Mouse (Mus musculus): ENCODE results near the gene Meis1. TPM values are rescaled to one million over a fixed set of nuclear protein-coding genes. Genes with fewer than 3 reads are reported as not detected.

The Meis1 gene
- polyA plus RNA-seq, 1 experiment from 2014 or later, result 84.7 TPM

- Histone ChIP-seq H3K27ac (ENCODE audit: low read length) (no peak overlapping the region), H3K27me3 (replicated peaks; ENCODE audit: control insufficient read depth, insufficient read depth, low read length) (no peaks in the 10 kb centered on the region), H3K9ac (ENCODE audit: low read depth, low read length) (no peak overlapping the region), H3K36me3 (ENCODE audit: control insufficient read depth, insufficient read depth, low read length) (no peaks in the 10 kb centered on the region), H3K9me3 (ENCODE audit: control insufficient read depth, low read length) (no peaks in the 10 kb centered on the region), H3K4me3 (ENCODE audit: low read length) (no peak overlapping the region), H3K4me1 (ENCODE audit: control insufficient read depth, insufficient read depth, low read length) (peaks cover 19% of the 10 kb centered on the region), H3K4me2 (ENCODE audit: low read depth, low read length) (no peak overlapping the region)
- 9% methylated on average over 1 of the region's 1 CpGs for WGBS
- ATAC-seq, result peak; percentile 56; the same call in 1 of the 2 replicates
Measured at GRCm38 (mm10) chr11:18927351-18927750, 91.4 kb downstream of the Meis1 start.

- no peak overlapping the region for H3K27ac ChIP-seq (ENCODE audit: low read length)
- peaks cover 19% of the 10 kb centered on the region for H3K4me1 ChIP-seq (ENCODE audit: control insufficient read depth, insufficient read depth, low read length)
- no peaks in the 10 kb centered on the region for H3K27me3 ChIP-seq (replicated peaks; ENCODE audit: control insufficient read depth, insufficient read depth, low read length)
- H3K36me3 ChIP-seq (ENCODE audit: control insufficient read depth, insufficient read depth, low read length), result no peaks in the 10 kb centered on the region
- H3K9ac ChIP-seq (ENCODE audit: low read depth, low read length), result no peak overlapping the region
- no peaks in the 10 kb centered on the region for H3K9me3 ChIP-seq (ENCODE audit: control insufficient read depth, low read length)
- no peak overlapping the region for H3K4me2 ChIP-seq (ENCODE audit: low read depth, low read length)
- no peak for ATAC-seq
- 49% methylated on average over 2 of the region's 2 CpGs for WGBS
- no peak overlapping the region for H3K4me3 ChIP-seq (ENCODE audit: low read length)
Measured at GRCm38 (mm10) chr11:18926798-18927197, 92.0 kb downstream of the Meis1 start.

GRCm38 (mm10) chr11:18924583-18925334 lies 94.0 kb downstream of the Meis1 start:
- no peaks in the 10 kb centered on the region for H3K36me3 ChIP-seq (ENCODE audit: control insufficient read depth, insufficient read depth, low read length)
- WGBS, result 75% methylated on average over 2 of the region's 2 CpGs
- no peak overlapping the region for H3K4me2 ChIP-seq (ENCODE audit: low read depth, low read length)
- peaks cover 13% of the 10 kb centered on the region for H3K4me1 ChIP-seq (ENCODE audit: control insufficient read depth, insufficient read depth, low read length)
- H3K9ac ChIP-seq (ENCODE audit: low read depth, low read length), result no peak overlapping the region
- H3K27me3 ChIP-seq (replicated peaks; ENCODE audit: control insufficient read depth, insufficient read depth, low read length), result no peaks in the 10 kb centered on the region
- no peak overlapping the region for H3K4me3 ChIP-seq (ENCODE audit: low read length)
- H3K9me3 ChIP-seq (ENCODE audit: control insufficient read depth, low read length), result no peaks in the 10 kb centered on the region
- no peak overlapping the region for H3K27ac ChIP-seq (ENCODE audit: low read length)
- ATAC-seq, result peak; percentile 77

- Histone ChIP-seq H3K9me3 (ENCODE audit: control insufficient read depth, low read length) (no peaks in the 10 kb centered on the region), H3K9ac (ENCODE audit: low read depth, low read length) (no peak overlapping the region), H3K4me3 (ENCODE audit: low read length) (no peak overlapping the region), H3K36me3 (ENCODE audit: control insufficient read depth, insufficient read depth, low read length) (no peaks in the 10 kb centered on the region), H3K4me1 (ENCODE audit: control insufficient read depth, insufficient read depth, low read length) (peaks cover 13% of the 10 kb centered on the region), H3K27me3 (replicated peaks; ENCODE audit: control insufficient read depth, insufficient read depth, low read length) (no peaks in the 10 kb centered on the region), H3K27ac (ENCODE audit: low read length) (no peak overlapping the region), H3K4me2 (ENCODE audit: low read depth, low read length) (no peak overlapping the region)
- 82% methylated on average over 5 of the region's 5 CpGs for WGBS
- ATAC-seq, result no peak
Measured at GRCm38 (mm10) chr11:18923274-18923673, 95.5 kb downstream of the Meis1 start.

- WGBS, result 92% methylated on average over 3 of the region's 3 CpGs
- H3K4me3 ChIP-seq (ENCODE audit: low read length), result no peak overlapping the region
- peaks cover 7% of the 10 kb centered on the region; the same call in 1 of the 2 replicates for H3K4me1 ChIP-seq (ENCODE audit: control insufficient read depth, insufficient read depth, low read length)
- no peaks in the 10 kb centered on the region for H3K36me3 ChIP-seq (ENCODE audit: control insufficient read depth, insufficient read depth, low read length)
- no peaks in the 10 kb centered on the region for H3K9me3 ChIP-seq (ENCODE audit: control insufficient read depth, low read length)
- ATAC-seq, result no peak
- H3K4me2 ChIP-seq (ENCODE audit: low read depth, low read length), result no peak overlapping the region
- H3K27me3 ChIP-seq (replicated peaks; ENCODE audit: control insufficient read depth, insufficient read depth, low read length), result no peaks in the 10 kb centered on the region
- no peak overlapping the region for H3K9ac ChIP-seq (ENCODE audit: low read depth, low read length)
- H3K27ac ChIP-seq (ENCODE audit: low read length), result no peak overlapping the region
Measured at GRCm38 (mm10) chr11:18920651-18921050, 98.1 kb downstream of the Meis1 start.

GRCm38 (mm10) chr11:18919162-18919762 lies 99.5 kb downstream of the Meis1 start:
- H3K4me1 ChIP-seq (ENCODE audit: control insufficient read depth, insufficient read depth, low read length), result peaks cover 3% of the 10 kb centered on the region; the same call in 1 of the 2 replicates
- H3K36me3 ChIP-seq (ENCODE audit: control insufficient read depth, insufficient read depth, low read length), result no peaks in the 10 kb centered on the region
- H3K4me2 ChIP-seq (ENCODE audit: low read depth, low read length), result no peak overlapping the region
- no peaks in the 10 kb centered on the region for H3K9me3 ChIP-seq (ENCODE audit: control insufficient read depth, low read length)
- ATAC-seq, result no peak
- no peak overlapping the region for H3K4me3 ChIP-seq (ENCODE audit: low read length)
- no peak overlapping the region for H3K27ac ChIP-seq (ENCODE audit: low read length)
- H3K27me3 ChIP-seq (replicated peaks; ENCODE audit: control insufficient read depth, insufficient read depth, low read length), result no peaks in the 10 kb centered on the region
- no peak overlapping the region for H3K9ac ChIP-seq (ENCODE audit: low read depth, low read length)
- 68% methylated on average over 3 of the region's 3 CpGs for WGBS

- no peaks in the 10 kb centered on the region for H3K27me3 ChIP-seq (replicated peaks; ENCODE audit: control insufficient read depth, insufficient read depth, low read length)
- H3K27ac ChIP-seq (ENCODE audit: low read length), result no peak overlapping the region
- 77% methylated on average over 5 of the region's 5 CpGs for WGBS
- H3K4me1 ChIP-seq (ENCODE audit: control insufficient read depth, insufficient read depth, low read length), result peaks cover 3% of the 10 kb centered on the region; the same call in 1 of the 2 replicates
- H3K9me3 ChIP-seq (ENCODE audit: control insufficient read depth, low read length), result no peaks in the 10 kb centered on the region
- H3K36me3 ChIP-seq (ENCODE audit: control insufficient read depth, insufficient read depth, low read length), result no peaks in the 10 kb centered on the region
- H3K4me2 ChIP-seq (ENCODE audit: low read depth, low read length), result no peak overlapping the region
- H3K9ac ChIP-seq (ENCODE audit: low read depth, low read length), result no peak overlapping the region
- no peak overlapping the region for H3K4me3 ChIP-seq (ENCODE audit: low read length)
- no peak for ATAC-seq
Measured at GRCm38 (mm10) chr11:18917887-18918286, 100.9 kb downstream of the Meis1 start.

- 69% methylated on average over 1 of the region's 1 CpGs for WGBS
- Histone ChIP-seq H3K9me3 (ENCODE audit: control insufficient read depth, low read length) (no peaks in the 10 kb centered on the region), H3K27ac (ENCODE audit: low read length) (no peak overlapping the region), H3K4me2 (ENCODE audit: low read depth, low read length) (no peak overlapping the region), H3K9ac (ENCODE audit: low read depth, low read length) (no peak overlapping the region), H3K4me1 (ENCODE audit: control insufficient read depth, insufficient read depth, low read length) (peaks cover 3% of the 10 kb centered on the region; the same call in 1 of the 2 replicates), H3K36me3 (ENCODE audit: control insufficient read depth, insufficient read depth, low read length) (no peaks in the 10 kb centered on the region), H3K27me3 (replicated peaks; ENCODE audit: control insufficient read depth, insufficient read depth, low read length) (no peaks in the 10 kb centered on the region), H3K4me3 (ENCODE audit: low read length) (no peak overlapping the region)
- no peak for ATAC-seq
Measured at GRCm38 (mm10) chr11:18913251-18913650, 105.5 kb downstream of the Meis1 start.

GRCm38 (mm10) chr11:18912311-18913019 lies 106.3 kb downstream of the Meis1 start:
- no peak overlapping the region for H3K4me2 ChIP-seq (ENCODE audit: low read depth, low read length)
- WGBS, result 58% methylated on average over 6 of the region's 6 CpGs
- peaks cover 3% of the 10 kb centered on the region; the same call in 1 of the 2 replicates for H3K4me1 ChIP-seq (ENCODE audit: control insufficient read depth, insufficient read depth, low read length)
- H3K4me3 ChIP-seq (ENCODE audit: low read length), result no peak overlapping the region
- H3K36me3 ChIP-seq (ENCODE audit: control insufficient read depth, insufficient read depth, low read length), result no peaks in the 10 kb centered on the region
- H3K9ac ChIP-seq (ENCODE audit: low read depth, low read length), result no peak overlapping the region
- no peaks in the 10 kb centered on the region for H3K27me3 ChIP-seq (replicated peaks; ENCODE audit: control insufficient read depth, insufficient read depth, low read length)
- ATAC-seq, result no peak
- no peaks in the 10 kb centered on the region for H3K9me3 ChIP-seq (ENCODE audit: control insufficient read depth, low read length)
- no peak overlapping the region for H3K27ac ChIP-seq (ENCODE audit: low read length)

Measured in intestine, embryonic 16.5 days (tissue).